Mouse (Mus musculus): Measurements from ENCODE around the gene Ubac2. TPM values are rescaled to one million over a fixed set of nuclear protein-coding genes. Genes with fewer than 3 reads are reported as not detected.

The Ubac2 gene
- total RNA-seq, 2 experiments from 2014 or later = 34.1 to 34.7 TPM

DNA sequence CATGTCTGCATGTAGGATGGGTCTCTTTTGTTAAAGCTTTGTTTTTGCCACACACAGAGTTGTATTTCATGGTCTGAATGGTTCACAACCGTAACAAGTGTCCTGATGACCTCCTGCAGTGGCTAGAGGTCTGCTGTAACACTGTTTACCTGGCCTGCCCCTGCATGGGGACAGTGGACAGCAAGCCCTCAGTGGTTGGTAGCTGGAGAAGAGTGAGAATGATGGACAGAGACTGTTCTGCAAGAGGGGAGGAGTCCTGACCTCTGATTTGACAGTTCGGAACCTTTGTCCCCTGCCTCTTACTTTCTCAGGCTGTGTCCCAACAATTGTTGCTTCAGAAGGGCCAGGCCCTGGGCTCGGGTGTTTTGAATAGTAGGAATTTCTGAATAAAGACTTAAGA lies 39.8 kb downstream of the Ubac2 start:
- intact Hi-C loops (cut with DNase I) = loop anchor here (2.0 to 5.0 kb wide), 2 partner anchors 41 to 53 kb away; partner anchors contain the start of gene Ubac2
- DNase-seq (ENCODE audit: low spot score in 2 of 2) = no peak

DNA sequence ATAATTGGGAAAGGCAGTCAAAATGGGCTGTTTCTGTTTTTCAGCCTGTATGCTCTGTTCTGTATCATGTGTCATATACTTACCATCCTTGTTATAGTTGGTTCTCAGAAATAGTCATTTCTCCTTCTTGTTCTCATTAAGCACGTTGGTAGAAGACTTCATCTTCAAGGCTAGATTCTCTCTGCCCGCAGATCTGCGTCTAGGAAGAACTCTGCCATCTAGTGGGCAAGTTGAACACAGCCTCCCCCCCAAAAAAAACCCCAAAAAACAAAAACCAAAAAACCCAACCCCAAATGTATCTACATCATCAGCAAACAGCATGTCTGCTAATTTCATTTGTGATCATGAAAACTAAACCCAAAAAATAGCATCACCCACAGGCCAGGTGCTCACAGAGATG lies 41.3 kb downstream of the Ubac2 start:
- intact Hi-C loops (cut with DNase I) = loop anchor here (2.0 to 5.0 kb wide), 2 partner anchors 42 to 55 kb away; partner anchors contain the start of gene Ubac2
- no peak for DNase-seq (ENCODE audit: low spot score in 2 of 2)

- DNase-seq (ENCODE audit: low spot score in 2 of 2) = no peak
Observed at GRCm38 (mm10) chr14:121920511-121921124, 42.2 kb downstream of the Ubac2 start.

DNA sequence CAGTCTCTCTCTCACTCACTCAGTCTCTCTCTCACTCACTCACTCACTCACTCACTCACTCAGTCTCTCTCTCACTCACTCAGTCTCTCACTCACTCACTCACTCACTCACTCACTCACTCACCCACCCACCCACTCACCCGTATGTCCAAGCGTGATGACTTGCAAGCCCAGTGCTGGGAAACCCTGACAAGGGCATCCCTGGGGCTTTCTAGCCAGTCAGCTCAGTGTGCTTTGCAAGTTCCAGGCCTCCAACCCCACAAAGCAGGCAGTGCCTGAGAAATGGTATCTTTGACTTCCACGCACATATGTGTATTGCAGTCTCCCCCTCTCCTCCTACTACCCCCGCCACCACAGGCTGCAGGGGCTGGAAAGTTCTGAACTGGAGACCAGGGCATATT lies 43.6 kb downstream of the Ubac2 start:
- intact Hi-C loops (cut with DNase I) = no loop called here
- no peak for DNase-seq (ENCODE audit: low spot score in 2 of 2)

More at GRCm38 (mm10) chr14:121920511-121921124, 42.2 kb downstream of the Ubac2 start:
- intact Hi-C loops (cut with DNase I) = no loop called here

GRCm38 (mm10) chr14:121922731-121923130 lies 44.3 kb downstream of the Ubac2 start:
- DNase-seq (ENCODE audit: low spot score in 2 of 2) = no peak
- intact Hi-C loops (cut with DNase I) = no loop called here

GRCm38 (mm10) chr14:121924876-121925275 lies 46.5 kb downstream of the Ubac2 start:
- no peak for DNase-seq (ENCODE audit: low spot score in 2 of 2)
- intact Hi-C loops (cut with DNase I) = loop anchor here (5.0 kb wide), 1 partner anchor 207 kb away; no protein-coding TSS in a partner anchor

DNA sequence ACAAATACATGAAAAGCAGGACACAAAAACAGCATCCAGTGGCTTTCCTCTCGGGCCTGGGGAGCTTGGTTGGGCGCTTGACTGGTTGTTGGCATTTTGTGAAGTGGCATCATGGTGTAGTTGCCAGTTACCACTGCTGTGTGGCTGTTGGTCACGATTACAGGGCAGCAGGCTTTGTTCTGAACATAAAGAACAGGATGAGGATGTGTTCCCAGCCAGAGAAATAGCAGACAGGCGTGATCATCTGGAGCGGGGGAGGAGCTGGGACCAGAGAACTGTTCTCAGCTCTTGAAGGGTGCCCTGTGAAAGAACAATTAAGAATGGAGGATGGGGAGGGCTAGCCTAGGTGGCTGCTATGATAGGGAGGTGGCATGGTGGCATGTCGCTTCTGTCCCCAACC lies 48.5 kb downstream of the Ubac2 start:
- intact Hi-C loops (cut with DNase I) = loop anchor here (5.0 kb wide), 1 partner anchor 205 kb away; no protein-coding TSS in a partner anchor
- DNase-seq (ENCODE audit: low spot score in 2 of 2) = no peak

- intact Hi-C loops (cut with DNase I) = loop anchor here (5.0 kb wide), 1 partner anchor 205 kb away; no protein-coding TSS in a partner anchor
- no peak for DNase-seq (ENCODE audit: low spot score in 2 of 2)
Observed at GRCm38 (mm10) chr14:121927451-121927850, 49.0 kb downstream of the Ubac2 start.

DNA sequence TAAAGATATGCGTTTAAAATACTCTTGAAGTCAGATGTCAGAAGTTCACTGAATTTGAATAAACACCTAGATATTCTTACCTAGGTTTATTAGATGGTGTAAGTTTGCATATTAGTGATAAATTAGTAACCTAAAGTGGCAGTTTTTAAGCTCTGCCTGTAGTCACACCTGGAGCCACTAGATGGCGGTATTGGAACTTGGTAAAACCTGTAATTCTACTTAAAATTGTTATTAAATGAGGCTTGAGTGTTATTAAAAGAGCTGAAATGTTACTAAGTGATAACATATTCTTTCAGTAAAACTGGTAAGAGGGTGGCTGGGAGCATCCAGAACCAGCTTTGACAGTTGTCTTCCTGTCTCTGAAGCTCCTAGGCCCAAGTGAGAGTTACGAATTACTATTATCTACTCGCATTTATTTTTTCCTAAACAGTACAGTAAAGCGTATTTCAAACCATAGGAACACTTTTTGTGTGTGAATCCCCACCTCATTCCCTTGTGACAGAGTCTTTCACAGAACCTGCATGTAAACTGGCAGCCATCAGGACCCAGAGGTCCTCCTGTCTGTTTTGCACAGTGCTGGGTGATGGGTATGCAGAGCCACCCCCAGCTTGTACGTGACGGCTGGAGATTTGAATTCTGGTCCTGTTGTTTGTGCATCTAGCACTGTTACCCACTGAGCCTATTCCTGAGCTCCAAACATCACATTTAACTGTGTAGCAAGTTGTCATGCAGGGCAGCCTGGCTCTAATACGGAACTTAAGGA lies 50.1 kb downstream of the Ubac2 start:
- intact Hi-C loops (cut with DNase I) = loop anchor here (1.0 to 5.0 kb wide), 2 partner anchors 132 to 204 kb away; no protein-coding TSS in a partner anchor
- peak in 1 of 2 experiments; percentile 28 for DNase-seq (ENCODE audit: low spot score in 2 of 2)

DNA sequence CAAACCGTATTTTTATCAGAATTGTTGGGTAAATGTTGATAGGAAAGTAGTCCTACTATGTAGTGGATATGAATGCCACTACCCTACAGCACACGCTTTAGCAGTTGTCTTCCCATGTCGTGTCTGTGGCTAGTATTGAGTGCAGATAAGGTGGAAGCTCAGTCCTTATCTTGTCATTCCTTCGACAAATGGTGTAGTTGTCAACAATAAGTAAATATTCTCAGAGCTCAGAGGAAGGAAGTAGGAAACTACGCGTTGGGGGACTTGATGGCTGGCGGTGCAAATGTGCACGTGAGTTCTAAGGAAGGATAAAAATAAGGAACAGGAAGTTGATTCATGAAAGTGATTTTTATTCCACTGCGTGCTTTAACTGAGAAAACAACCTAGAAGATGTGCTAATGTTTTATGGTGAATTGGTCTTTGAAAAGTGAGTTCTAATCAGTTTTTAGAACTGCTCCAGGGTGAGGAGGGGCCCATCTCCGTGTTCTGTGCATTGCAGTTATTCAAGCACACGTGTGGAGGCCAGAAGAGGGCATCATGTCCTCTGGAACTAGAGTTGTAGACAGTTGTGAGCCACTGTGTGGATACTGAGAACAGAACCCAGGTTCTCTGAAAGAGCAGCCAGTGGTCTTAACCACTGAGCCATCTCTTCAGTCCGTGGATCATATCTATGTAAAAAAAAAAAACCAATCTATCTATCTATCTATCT lies 51.0 kb downstream of the Ubac2 start:
- no peak for DNase-seq (ENCODE audit: low spot score in 2 of 2)
- intact Hi-C loops (cut with DNase I) = loop anchor here (1.0 to 5.0 kb wide), 2 partner anchors 131 to 203 kb away; no protein-coding TSS in a partner anchor

DNA sequence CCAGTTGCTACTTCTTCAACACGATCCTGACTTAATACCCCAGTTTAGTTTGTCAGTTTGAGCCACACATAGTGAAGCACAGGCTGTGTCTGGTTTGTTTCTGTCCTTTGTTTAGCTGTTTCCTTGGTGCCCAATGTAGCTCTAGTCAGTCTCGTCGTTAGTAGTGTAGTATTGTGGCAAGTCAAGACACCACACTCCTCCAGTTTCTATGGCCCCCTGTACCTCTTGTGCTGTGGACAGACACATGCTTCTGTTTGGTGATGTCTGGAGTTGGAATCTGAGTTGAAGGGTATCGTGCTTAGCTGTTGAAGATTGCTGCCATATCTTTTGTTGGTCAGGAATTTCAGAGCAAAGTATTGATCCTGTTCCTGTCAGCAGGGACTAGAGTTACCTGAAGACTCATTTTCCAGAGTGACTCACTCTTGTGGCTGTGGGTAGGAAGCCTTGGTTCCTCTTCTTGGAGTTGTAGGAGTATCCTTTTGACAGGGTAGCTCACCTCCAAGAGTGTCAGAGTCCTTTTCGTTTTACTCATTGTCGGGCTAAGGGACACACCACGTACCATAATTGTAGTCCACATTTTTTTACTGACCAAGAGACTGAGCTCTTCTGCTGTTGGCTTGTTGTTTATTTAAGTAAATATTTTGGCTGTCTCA lies 52.4 kb downstream of the Ubac2 start:
- intact Hi-C loops (cut with DNase I) = no loop called here
- DNase-seq (ENCODE audit: low spot score in 2 of 2) = no peak

DNA sequence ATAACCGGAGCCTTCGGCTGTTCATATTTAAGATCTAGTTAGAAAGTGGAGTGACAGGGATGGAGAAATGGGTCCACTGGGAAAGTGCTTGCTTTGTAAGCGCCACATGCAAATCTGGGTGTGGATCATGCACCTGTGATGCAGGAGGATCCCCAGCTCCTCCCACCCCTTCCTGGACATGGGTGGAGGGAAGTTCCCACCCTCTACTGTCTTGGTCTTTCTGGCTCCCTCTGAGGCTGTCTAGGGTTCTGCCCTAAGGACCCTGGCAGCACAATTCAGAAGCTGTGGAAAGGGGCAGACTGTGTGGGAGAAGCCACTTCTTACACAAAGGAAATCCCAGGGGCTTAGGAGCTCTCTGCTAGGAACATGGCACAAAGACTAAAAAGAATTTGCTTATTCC lies 53.2 kb downstream of the Ubac2 start:
- DNase-seq (ENCODE audit: low spot score in 2 of 2) = no peak
- intact Hi-C loops (cut with DNase I) = no loop called here

GRCm38 (mm10) chr14:121932180-121932579 lies 53.8 kb downstream of the Ubac2 start:
- DNase-seq (ENCODE audit: low spot score in 2 of 2) = no peak
- intact Hi-C loops (cut with DNase I) = no loop called here

DNA sequence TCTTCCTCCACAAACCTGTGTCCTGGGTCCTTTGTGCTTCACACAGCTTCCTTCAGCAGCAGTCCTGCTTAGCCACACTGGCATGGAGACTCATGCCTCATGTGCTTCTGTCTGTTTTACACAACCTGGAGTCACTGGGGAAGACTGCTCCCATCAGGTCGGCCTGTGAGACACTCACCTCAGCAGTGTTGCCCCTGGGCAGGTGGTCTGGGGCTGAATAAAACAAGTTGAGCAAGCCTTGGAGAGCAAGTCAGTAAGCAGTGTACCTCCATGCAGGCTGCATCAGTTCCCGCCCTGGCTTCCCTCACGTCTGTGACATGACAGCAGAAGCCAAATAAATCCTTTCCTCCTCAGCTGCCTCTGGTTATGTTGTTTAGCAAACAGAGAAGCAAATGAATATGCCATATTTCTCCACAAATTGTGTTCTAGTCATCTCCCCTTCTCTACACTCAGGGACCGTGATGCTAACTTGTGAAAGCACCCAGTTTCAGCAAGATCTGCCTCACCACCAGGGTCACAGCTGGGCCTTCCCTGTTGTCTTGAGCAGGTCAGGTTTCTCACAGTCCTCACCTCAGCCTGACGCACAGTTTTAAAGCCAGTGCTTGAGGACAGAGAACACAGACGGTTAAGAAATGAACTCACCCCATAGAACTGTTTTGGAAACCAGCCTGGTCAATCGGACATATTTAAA lies 55.6 kb downstream of the Ubac2 start:
- DNase-seq (ENCODE audit: low spot score in 2 of 2) = no peak
- intact Hi-C loops (cut with DNase I) = no loop called here

DNA sequence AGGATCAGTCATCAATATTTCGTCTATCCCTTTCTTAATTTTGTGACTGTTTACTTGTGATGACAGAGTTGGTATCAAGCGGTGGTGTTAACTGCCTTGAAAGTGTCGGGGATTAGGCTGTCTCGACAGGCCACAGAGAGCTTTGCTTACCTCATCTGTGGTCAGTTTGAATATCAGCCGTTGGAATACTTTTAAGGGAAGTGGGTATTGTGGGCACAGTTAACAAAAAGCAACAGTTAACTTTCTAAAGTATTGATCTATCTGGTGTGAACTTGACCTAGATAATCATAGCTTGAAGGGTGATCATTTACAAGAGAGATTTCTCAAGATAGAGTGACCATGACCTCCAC lies 56.2 kb downstream of the Ubac2 start:
- intact Hi-C loops (cut with DNase I) = no loop called here
- no peak for DNase-seq (ENCODE audit: low spot score in 2 of 2)

GRCm38 (mm10) chr14:121936356-121936755 lies 57.9 kb downstream of the Ubac2 start:
- intact Hi-C loops (cut with DNase I) = no loop called here
- no peak for DNase-seq (ENCODE audit: low spot score in 2 of 2)

DNA sequence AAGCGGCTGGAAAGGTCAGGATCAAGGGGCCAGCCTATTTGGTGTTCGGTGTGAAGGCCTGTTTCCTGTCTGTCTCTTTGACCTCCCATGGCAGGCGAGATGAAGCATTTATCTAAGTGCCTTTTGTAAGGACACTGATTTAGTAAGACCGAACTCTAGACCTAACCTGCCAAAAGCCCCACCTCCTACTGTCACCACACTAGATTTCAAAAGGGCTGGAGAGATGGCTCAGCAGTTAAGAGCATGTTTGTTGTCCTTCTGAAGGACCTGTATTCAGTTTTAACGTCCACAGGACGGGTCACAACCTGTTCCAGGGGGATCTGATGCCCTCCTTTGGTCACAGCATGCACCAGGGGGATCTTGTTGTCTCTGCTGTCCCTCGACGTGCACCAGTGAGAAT lies 58.4 kb downstream of the Ubac2 start:
- intact Hi-C loops (cut with DNase I) = no loop called here

DNA sequence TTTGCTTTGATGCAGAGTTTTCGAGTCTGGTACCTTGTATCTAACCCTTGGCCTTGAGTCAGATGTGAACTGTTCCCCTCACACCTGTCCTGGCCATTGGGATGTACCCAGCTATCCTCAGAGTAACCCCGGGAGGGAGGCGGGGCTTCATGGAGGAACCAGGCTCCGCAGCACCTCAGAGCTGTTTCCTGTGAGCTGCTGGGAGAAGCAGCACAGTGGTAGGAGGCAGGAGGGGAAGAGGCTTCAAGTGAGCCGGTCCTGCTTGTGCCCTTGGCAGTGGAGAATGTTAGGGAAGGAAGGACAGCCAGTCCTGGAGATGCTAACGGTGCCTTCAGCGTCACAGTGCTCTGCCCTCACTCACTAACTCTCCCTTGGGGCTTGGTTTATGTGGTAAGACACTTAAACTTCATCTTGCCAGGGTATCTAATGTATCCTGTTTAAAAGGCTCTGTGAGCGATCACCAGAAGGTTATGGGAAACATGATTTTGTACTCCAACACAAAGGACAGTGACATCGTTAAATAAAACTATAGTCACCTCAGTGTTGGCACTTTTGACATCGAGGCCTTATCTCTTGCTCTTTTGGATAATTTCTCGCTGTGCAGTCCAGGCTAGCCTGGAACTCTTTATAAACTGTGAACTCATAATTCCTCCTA lies 59.3 kb downstream of the Ubac2 start:
- DNase-seq (ENCODE audit: low spot score in 2 of 2) = no peak
- intact Hi-C loops (cut with DNase I) = no loop called here

More for the DNA sequence above, 58.4 kb downstream of the Ubac2 start:
- DNase-seq (ENCODE audit: low spot score in 2 of 2) = no peak
